Mouse (Mus musculus): ENCODE results near the gene Grm2.

The Grm2 gene

DNA sequence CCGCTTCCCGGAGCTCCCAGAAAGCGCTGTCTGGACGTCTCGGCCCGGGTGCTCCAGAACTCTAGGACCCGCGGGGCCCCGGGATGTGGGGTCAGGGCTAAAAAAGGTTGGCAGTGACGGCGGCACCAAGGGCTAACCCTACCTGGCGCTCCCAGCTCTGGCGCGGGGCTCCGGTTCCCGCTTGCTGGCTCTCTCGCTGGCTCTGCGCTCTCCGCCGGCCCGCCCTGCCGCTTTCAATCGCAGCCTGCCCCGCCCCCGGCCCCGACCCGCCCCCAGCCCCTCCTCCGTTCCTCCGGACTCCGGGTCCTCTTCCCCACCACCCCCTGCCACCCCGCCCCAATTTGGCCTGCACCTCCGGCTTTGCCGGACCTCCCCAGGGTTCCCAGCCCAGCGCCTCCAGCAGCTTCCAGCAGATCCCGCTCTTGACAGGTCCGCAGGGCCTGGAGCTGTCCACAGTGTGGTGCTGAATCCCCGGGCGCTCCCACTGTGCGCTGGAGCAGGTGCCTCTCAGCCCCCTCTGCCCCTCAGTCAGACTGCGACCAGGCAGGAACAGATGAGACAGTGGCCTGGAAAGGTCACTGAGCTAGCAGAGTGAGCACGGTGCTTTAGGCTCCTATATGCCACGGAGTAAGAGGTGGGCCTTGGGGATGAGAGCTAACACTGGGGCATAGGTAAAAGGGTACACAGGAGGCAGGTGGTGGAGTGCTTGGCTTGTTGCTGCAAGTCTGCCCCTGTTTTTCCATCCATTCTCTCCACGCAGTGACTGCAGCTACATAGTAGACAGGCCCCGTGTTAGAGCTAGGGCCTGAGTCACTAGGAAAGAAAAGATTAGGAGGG is at the start of gene Grm2:
Grm2 (minus strand) TSS at position 199 of the 837 bp plus-strand sequence.
- peak; percentile 81 for DNase-seq (ENCODE audit: low spot score)

DNA sequence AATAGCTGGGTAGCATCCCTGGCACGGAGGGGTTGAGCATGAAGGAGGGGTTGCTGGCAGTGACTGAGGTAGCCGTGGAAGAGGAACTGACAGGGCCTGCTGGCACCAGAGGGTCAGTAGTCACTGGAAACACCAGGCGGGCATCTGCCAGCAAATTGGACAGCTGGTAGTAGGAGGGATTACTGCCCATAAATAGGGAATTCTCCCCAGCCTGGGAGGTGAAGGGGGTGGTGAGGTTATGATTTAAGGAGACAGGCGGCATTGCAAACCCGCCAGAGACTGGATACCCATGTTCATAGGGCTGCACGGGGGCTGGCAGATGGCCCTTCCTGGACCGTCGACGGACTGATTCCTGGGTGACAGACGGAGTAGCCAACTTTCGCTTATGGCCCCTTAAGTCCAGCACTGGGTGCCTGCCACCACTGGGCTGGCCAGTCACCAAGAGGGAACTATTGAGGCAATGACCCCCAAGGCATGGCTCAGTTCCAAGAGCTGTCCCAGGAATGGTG is 37.1 kb upstream of the Grm2 start:
- DNase-seq (ENCODE audit: low spot score): no peak

DNA sequence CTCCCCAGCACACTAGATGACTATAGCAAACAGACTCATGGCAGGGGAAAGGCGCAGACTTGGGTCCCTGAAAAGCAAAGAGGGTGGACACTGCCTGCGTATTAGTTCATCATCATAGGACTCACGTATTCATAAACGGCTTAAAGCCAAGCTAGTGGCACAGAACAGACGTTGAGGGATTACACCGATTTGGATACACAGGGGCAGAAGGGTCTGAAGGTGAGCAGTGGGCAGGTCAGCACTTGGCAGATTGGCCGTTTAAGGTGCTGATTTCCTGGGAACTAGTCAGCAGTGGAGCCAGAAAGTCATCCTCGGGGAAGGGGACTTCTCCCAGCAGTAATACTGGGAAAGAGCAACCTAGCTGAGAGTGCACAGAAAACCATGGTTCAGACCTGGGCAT is 33.0 kb upstream of the Grm2 start:
- no peak for DNase-seq (ENCODE audit: low spot score)

DNA sequence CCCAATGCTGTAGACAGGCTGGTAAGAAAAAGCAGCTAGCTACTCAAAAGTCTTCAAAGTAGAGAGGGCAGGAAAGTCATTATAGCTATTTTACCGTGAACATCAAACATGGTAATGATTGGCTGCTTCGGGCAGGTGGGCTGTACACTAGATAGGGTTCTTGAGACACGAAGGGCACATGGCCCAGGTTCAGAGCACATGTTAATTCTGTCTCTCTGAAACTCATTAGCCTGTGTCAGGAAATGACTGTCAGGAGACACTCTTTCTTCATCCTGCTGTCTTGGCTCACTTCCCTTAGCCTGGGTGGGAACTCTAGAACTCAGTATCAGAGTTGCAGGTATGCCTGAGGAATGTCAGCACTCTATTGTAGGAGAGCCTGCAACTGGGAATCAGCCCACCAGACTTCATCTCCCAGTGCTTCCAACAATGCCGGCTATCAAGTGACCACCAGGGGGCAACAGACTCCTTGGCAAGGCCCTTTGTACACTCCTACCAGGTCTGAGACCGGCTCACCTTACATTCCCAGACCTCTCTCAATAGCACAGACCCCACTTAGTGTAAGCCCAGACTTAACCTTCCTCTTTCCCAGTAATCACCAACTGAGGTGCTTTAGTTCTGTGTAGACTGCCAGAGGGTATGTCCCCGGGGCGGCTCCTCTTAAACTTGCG is 31.2 kb upstream of the Grm2 start:
- peak; percentile 72 for DNase-seq (ENCODE audit: low spot score)

DNA sequence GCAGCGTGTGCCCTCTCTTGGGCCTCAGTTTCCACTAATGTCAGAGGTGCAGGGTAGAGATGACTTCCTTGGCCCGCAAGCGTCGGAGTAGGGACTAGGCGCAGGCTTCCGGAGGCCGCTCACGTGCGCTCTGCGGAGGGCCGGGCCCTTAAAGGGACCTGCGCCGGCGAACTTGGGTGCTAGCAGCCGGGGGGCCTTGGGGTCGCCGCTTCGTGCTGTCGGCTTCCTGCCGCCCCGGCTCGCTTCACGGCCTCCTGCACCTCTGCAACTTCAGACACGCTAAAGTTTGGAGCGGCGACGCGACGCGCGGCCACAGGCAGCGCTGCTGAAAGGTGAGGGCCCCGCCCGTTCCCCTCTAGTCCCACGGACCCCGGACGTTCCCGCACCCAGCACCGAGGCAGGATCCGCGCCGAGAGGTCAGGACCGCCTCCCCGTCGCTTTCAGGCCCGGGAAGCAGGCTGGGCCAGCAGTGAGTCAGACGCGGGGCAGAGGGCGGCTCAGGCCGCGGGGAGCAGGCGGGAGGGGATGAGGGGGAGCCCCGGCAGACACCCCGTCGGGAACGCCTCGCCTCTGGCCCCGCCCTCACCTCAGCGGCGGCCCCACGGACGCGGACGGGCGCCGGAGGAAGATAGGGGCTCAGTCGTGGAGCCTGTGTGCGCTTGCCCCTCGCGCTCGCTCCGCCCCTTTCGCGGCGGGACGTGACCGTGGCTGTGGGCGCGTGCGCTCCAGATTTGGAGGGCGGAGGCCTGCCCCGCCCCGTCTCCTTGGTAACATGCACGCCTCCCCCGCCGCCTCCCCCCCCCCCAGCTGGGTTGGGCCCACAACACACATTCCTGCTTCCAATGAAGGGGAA is 29.6 kb upstream of the Grm2 start, which contains the start of gene Tex264:
Tex264 (minus strand) TSS at position 679 of the 853 bp plus-strand sequence.
- DNase-seq (ENCODE audit: low spot score): peak; percentile 88

DNA sequence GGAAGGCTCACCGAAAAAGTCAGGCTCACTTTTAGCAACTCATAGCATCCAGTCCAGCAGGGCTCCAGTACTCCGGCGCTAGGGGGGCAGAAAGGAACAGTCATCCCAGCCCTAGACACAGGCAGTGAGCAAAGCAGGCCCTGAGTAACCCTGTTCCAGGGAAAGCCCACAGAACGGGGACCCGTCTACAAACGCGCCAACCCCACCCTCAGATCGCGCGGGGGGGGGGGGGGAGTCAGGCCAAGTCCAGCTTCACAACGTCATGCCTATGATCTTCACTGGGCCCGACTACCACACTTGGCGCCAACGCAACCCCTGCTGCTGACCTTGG is 29.0 kb upstream of the Grm2 start:
- DNase-seq (ENCODE audit: low spot score): no peak

DNA sequence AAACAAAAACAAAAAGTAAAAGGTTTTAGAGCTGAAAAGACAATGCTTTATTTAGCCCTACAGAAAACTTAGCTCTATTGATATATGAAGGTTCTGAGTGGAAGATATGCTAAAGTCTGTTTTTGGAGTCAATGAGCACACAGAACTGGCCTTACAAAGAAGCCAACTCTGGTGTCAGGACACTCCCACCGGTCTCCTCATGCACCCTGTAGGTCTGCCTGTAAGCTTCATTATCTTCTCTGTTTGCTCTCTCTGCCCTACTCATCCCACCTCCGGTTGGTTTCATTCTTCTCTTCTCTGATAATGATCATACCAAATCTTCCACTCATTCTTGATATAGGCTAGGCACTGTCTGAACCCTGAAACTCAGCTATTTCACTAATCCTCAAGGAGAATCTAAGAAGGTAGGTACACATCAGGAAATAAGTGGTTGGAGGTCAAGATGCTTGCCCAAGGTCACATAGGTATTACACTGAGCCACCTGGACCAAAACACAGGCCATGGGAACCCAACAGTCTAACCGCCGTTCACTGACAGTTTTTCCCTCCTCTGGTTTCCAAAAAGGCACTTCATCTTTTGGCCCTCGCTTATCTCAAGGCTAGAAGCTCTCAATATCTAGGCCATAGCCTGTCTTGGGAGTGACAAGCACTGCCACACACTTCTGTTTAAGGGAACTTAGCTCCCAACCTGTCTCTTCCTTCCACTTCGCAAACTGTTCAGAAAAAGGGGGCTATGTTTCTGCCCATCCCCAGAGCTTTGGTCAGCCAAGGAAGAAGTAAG is 28.4 kb upstream of the Grm2 start:
- no peak for DNase-seq (ENCODE audit: low spot score)

GRCm38 (mm10) chr9:106681026-106681425 is 25.1 kb upstream of the Grm2 start:
- no peak for DNase-seq (ENCODE audit: low spot score)

GRCm38 (mm10) chr9:106678242-106678641 is 22.4 kb upstream of the Grm2 start:
- no peak for DNase-seq (ENCODE audit: low spot score)

DNA sequence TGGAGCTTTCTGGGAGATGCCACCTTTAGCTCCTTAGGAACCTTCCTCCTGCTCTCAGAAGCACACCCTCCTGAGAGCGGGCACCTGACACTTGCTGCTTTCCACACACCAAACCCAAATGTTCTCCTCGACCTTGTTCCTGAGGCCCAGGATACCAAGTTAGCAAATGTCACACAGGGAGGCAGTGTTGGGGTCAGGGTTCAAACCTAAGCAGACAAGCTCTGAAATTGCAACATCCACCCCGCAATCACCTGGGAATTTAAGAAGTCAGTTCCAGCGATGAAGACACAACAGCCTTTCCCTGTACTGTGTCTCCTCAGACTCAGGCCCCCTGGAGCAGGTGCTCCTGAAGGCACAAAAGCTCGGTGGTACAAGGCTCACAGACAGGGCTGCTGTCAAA is 21.8 kb upstream of the Grm2 start:
- DNase-seq (ENCODE audit: low spot score): peak; percentile 52

- DNase-seq (ENCODE audit: low spot score): no peak
Measured at GRCm38 (mm10) chr9:106676571-106676970, 20.7 kb upstream of the Grm2 start.

GRCm38 (mm10) chr9:106675965-106676364 is 20.1 kb upstream of the Grm2 start:
- no peak for DNase-seq (ENCODE audit: low spot score)

- peak; percentile 73 for DNase-seq (ENCODE audit: low spot score)
Measured at GRCm38 (mm10) chr9:106675480-106675879, 19.6 kb upstream of the Grm2 start.

DNA sequence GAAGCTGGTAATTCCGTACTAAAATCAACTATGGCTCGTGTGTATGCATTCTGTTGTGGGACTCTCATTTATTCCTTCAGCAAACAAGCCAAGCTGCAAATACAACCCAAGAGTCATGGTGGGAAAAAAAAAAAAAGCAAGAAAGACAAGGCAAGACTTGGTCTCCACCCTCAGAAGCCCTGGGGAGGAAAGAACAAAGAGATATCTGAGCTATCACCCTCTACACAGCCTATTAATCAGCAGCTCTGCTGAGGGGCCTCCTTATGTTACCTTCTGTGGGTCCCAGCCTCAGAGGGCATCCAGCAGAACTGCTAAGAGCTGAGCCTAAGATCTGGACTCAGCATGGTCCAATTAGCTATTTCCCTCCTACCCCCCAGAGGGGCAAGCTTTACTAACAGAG is 18.0 kb upstream of the Grm2 start:
- no peak for DNase-seq (ENCODE audit: low spot score)

GRCm38 (mm10) chr9:106664856-106665255 is 9.0 kb upstream of the Grm2 start:
- no peak for DNase-seq (ENCODE audit: low spot score)

DNA sequence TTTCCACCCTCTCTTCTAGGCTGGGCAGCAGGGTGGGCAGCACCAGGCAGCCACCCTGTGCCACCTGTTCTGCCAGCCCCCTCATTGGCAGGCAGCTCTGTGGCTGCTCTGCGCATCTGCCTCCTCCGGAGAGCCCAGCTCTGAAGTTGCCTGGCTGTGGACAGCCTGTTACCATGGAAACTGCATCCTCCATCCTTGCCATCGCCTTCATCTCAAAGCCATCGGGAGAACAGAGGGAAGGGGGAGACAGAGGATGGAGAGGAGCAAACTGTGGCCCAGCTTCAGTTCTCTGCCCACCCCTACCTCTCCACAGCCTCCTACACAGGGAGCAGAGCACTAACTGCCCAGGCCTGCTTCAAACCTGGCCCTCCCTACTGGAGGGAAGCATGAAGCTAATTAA is 8.6 kb upstream of the Grm2 start:
- no peak for DNase-seq (ENCODE audit: low spot score)

DNA sequence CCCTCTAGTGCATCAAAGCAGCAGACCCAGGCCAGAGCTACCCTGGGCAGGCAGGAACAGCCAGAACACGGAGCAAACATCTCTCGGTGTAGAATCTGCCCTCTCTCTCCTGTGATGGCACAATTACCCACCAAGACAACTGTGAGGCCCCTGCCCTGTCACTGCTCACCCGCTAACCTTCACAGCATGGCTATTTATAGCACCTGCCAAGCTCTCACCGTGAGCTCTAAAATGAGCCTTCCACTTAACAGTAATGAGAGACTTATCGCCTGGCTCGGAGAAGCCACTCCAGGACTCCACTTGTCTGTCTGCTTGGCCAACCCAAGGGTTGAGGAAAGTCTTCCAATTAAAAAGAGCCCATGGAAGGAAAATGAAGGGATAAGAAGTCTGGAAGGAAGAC is 7.3 kb upstream of the Grm2 start:
- no peak for DNase-seq (ENCODE audit: low spot score)

DNA sequence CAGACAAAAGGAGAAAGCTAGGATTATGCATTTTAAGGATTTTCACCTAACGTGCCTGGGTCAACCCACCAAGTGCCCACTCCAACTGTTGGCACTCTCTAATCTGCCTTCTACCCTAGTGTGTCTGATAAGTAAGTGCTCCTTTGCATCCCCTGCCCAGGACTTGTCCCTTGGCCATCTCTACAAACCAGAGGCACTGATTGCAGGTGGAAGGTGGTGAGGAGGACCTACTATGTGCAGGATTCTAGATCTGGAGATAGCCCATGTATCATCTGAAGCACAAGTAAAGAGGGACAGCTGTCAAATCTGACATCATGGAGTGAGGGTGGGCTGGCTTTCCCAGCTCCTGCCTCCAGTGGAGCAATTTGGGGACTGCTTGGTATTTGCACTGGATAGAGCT is 4.1 kb upstream of the Grm2 start:
- DNase-seq (ENCODE audit: low spot score): no peak

- no peak for DNase-seq (ENCODE audit: low spot score)
Measured at GRCm38 (mm10) chr9:106659441-106659840, 3.6 kb upstream of the Grm2 start.

DNA sequence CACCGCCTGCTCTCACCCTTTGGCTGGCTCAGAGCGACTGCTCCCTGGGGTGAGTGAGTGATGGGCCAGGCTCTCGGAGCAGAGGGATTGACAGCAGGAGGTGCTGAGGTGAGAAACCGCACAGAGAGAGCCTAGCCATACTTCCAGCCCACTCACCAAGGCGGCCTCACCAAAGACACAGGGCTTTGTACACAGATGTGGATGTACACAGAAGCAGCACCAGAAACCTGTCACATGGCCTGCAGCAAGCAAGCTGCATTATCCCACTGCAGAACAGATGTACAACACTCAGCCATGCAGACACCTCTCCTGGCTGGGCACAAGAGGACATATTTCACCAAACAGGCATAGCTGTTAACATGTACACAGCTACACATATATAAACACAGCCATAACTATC is 1.7 kb upstream of the Grm2 start:
- DNase-seq (ENCODE audit: low spot score): no peak

DNA sequence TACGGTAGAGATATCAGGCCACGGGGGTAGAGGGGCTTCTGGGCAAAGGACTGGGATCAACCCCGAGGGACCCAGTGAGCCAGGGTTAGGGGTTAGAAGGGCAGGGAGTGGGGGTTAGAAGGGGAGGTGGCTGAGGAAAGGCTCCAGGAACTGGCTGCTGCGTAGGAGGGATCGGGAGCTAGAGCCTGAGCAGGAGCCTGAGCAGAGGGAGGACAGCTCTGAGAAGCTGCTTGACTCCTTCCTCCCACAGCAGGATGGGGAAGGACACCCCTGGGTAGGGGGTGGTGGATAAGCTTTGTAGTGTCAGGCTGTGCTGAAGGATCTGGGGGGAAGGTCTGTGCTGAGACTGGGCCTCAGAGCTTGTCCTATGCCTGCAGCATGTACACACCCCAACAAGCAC is 938 bp upstream of the Grm2 start:
- no peak for DNase-seq (ENCODE audit: low spot score)

- DNase-seq (ENCODE audit: low spot score): no peak
Measured at GRCm38 (mm10) chr9:106652720-106653119, 3.2 kb downstream of the Grm2 start.
